Comparison of ENCODE assay signal across 9 mouse cellular contexts in genomic region chr1:86500681-86501080, GRCm38 (mm10). TPM values are rescaled to one million over a fixed set of nuclear protein-coding genes. Genes with fewer than 3 reads are reported as not detected.
DNase-seq lines count a peak whose midpoint lies in the region; ATAC-seq and TF ChIP-seq lines count a peak whose summit lies in the region.
"Had no signal": no experiment of that assay in that cellular context is flagged by ENCODE, and none has a peak within 500 bp of the region (broad histone marks: within the 10 kb centered on the region; RNA-seq: fewer than 3 reads in every experiment).

No protein-coding gene starts in this region.

- no peaks in the 10 kb centered on the region for H3K27me3 ChIP-seq in hindbrain, embryonic 12.5 days
- H3K27me3 ChIP-seq in hindbrain, embryonic 11.5 days (ENCODE audit: control insufficient read depth, insufficient read depth, low read length), result no peaks in the 10 kb centered on the region
- H3K27me3 ChIP-seq in hindbrain, postnatal 0 days (ENCODE audit: insufficient read depth, low read length), result no peaks in the 10 kb centered on the region
- no peaks in the 10 kb centered on the region for H3K27me3 ChIP-seq in midbrain, postnatal 0 days (ENCODE audit: insufficient read depth, low read length)

- no peak overlapping the region for H3K9ac ChIP-seq in hindbrain, embryonic 12.5 days
- H3K9ac ChIP-seq in hindbrain, embryonic 11.5 days (ENCODE audit: low read depth, low read length), result no peak overlapping the region
- no peak overlapping the region for H3K9ac ChIP-seq in hindbrain, postnatal 0 days (replicated peaks; ENCODE audit: low read length)
- H3K9ac ChIP-seq in midbrain, postnatal 0 days (replicated peaks; ENCODE audit: low read length, poor library complexity, severe bottlenecking), result no peak overlapping the region

- H3K36me3 ChIP-seq in hindbrain, embryonic 12.5 days, result no peaks in the 10 kb centered on the region
- no peaks in the 10 kb centered on the region for H3K36me3 ChIP-seq in hindbrain, embryonic 11.5 days (ENCODE audit: control insufficient read depth, insufficient read depth, low read length)
- H3K36me3 ChIP-seq in hindbrain, postnatal 0 days (ENCODE audit: insufficient read depth, low read length), result no peaks in the 10 kb centered on the region
- no peaks in the 10 kb centered on the region for H3K36me3 ChIP-seq in midbrain, postnatal 0 days (ENCODE audit: insufficient read depth, low read length)

- H3K27ac ChIP-seq in hindbrain, embryonic 12.5 days, result peak overlapping the region; percentile 69; the same call in 1 of the 2 replicates
- no peak overlapping the region for H3K27ac ChIP-seq in hindbrain, embryonic 11.5 days (ENCODE audit: low read depth, low read length)
- H3K27ac ChIP-seq in hindbrain, postnatal 0 days, result peak overlapping the region; percentile 37
- no peak overlapping the region for H3K27ac ChIP-seq in midbrain, postnatal 0 days (ENCODE audit: low read depth, low read length)

- H3K4me3 ChIP-seq in hindbrain, embryonic 12.5 days, result no peak overlapping the region
- no peak overlapping the region for H3K4me3 ChIP-seq in hindbrain, embryonic 11.5 days (ENCODE audit: low read depth, low read length)
- no peak overlapping the region for H3K4me3 ChIP-seq in hindbrain, postnatal 0 days (ENCODE audit: low read length)
- no peak overlapping the region for H3K4me3 ChIP-seq in midbrain, postnatal 0 days (ENCODE audit: low read depth, low read length)

- H3K4me2 ChIP-seq in hindbrain, embryonic 12.5 days (replicated peaks), result no peak overlapping the region
- H3K4me2 ChIP-seq in hindbrain, embryonic 11.5 days (replicated peaks; ENCODE audit: low read depth, low read length), result no peak overlapping the region
- H3K4me2 ChIP-seq in hindbrain, postnatal 0 days (ENCODE audit: low read depth, low read length), result no peak overlapping the region
- H3K4me2 ChIP-seq in midbrain, postnatal 0 days (ENCODE audit: low read depth, low read length, poor library complexity, severe bottlenecking), result no peak overlapping the region

- H3K9me3 ChIP-seq in hindbrain, embryonic 12.5 days (replicated peaks), result no peaks in the 10 kb centered on the region
- H3K9me3 ChIP-seq in hindbrain, embryonic 11.5 days (ENCODE audit: control insufficient read depth, low read length), result no peaks in the 10 kb centered on the region
- H3K9me3 ChIP-seq in hindbrain, postnatal 0 days (ENCODE audit: low read length), result no peaks in the 10 kb centered on the region
- no peaks in the 10 kb centered on the region for H3K9me3 ChIP-seq in midbrain, postnatal 0 days (ENCODE audit: low read length)

- no peak for ATAC-seq in hindbrain, embryonic 12.5 days (ENCODE audit: low FRiP score)
- no peak for ATAC-seq in hindbrain, embryonic 11.5 days (ENCODE audit: low FRiP score)
- ATAC-seq in hindbrain, postnatal 0 days, result no peak
- ATAC-seq in megakaryocyte, adult 5-6 weeks (ENCODE audit: poor library complexity, severe bottlenecking), result no peak
- ATAC-seq in midbrain, postnatal 0 days (ENCODE audit: low FRiP score), result no peak

- 75% methylated on average over 4 of the region's 4 CpGs for WGBS in hindbrain, embryonic 12.5 days
- 81% methylated on average over 4 of the region's 4 CpGs for WGBS in hindbrain, embryonic 11.5 days
- WGBS in hindbrain, postnatal 0 days, result 75% methylated on average over 4 of the region's 4 CpGs
- 81% methylated on average over 4 of the region's 4 CpGs for WGBS in midbrain, postnatal 0 days

- TF ChIP-seq CTCF in hindbrain, postnatal 0 days (IDR thresholded peaks at IDR 0.05; ENCODE audit: low read depth), result no peak
- TF ChIP-seq CTCF in midbrain, postnatal 0 days (IDR thresholded peaks at IDR 0.05), result no peak

- peaks cover 54% of the 10 kb centered on the region for H3K4me1 ChIP-seq in hindbrain, embryonic 12.5 days
- peaks cover 14% of the 10 kb centered on the region for H3K4me1 ChIP-seq in hindbrain, embryonic 11.5 days (replicated peaks; ENCODE audit: control insufficient read depth, insufficient read depth, low read length)
- peaks cover 20% of the 10 kb centered on the region for H3K4me1 ChIP-seq in hindbrain, postnatal 0 days (ENCODE audit: insufficient read depth, low read length)
- H3K4me1 ChIP-seq in midbrain, postnatal 0 days (ENCODE audit: insufficient read depth, low read length), result peaks cover 14% of the 10 kb centered on the region

- no peak for DNase-seq in hindbrain, embryonic 11.5 days (ENCODE audit: low spot score)
- DNase-seq in testis, postnatal 10 days (ENCODE audit: low spot score), result peak; percentile 34
- DNase-seq in testis, postnatal 14 days (ENCODE audit: low spot score), result no peak
- DNase-seq in hindbrain, postnatal 0 days (ENCODE audit: low spot score), result no peak
- DNase-seq in thymus, postnatal 0 days (ENCODE audit: low spot score), result no peak
- DNase-seq in midbrain, postnatal 0 days (ENCODE audit: low spot score), result no peak
- DNase-seq: adrenal gland, adult 8-10 months had no signal

RNA-seq across cellular contexts. Expression of gene Ptma, which starts 25.8 kb away (rescaled TPM):
- 2,735 and 2,863 TPM in 2 replicates for polyA plus RNA-seq in hindbrain, embryonic 12.5 days (2016; fragmentation: Nextera tagmentation; extraction: Ambion mirVana)
- polyA plus RNA-seq in hindbrain, embryonic 11.5 days (2014; fragmentation: Nextera tagmentation; extraction: Ambion mirVana), result 3,351 and 3,402 TPM in 2 replicates
- total RNA-seq in hindbrain, postnatal 0 days (2014; rRNA removed), result 619 and 723 TPM in 2 replicates
- 1,399 and 1,474 TPM in 2 replicates for polyA plus RNA-seq in hindbrain, postnatal 0 days (2015; fragmentation: Nextera tagmentation; extraction: Ambion mirVana)
- total RNA-seq in megakaryocyte, adult 5-6 weeks (2015), result 3,234 and 3,618 TPM in 2 replicates
- total RNA-seq in megakaryocyte, adult 5-6 weeks (2017), result 4,288 and 4,305 TPM in 2 replicates
- polyA plus RNA-seq in thymus, postnatal 0 days (2015; fragmentation: Nextera tagmentation; extraction: Ambion mirVana), result 3,795 and 4,477 TPM in 2 replicates
- total RNA-seq in midbrain, postnatal 0 days (2014; rRNA removed), result 947 and 1,050 TPM in 2 replicates
- 1,199 and 1,354 TPM in 2 replicates for polyA plus RNA-seq in midbrain, postnatal 0 days (2015; fragmentation: Nextera tagmentation; extraction: Ambion mirVana)

Comparison
In these comparisons a context has a peak if more than half of its experiments do, and no peak if none do; other contexts are left out.
1. H3K27ac ChIP-seq: peak in hindbrain, embryonic 12.5 days (single experiment) and hindbrain, postnatal 0 days (single experiment); none in hindbrain, embryonic 11.5 days (single experiment) and midbrain, postnatal 0 days (single experiment).